Mouse (Mus musculus): Measurements from ENCODE around the gene Cep135.

GRCm38 (mm10) chr5:76618750-76619149, 30.3 kb downstream of the Cep135 start:
- no peak for TF ChIP-seq POLR2A (IDR thresholded peaks at IDR 0.05; ENCODE audit: borderline replicate concordance, control insufficient read depth, low read depth, low read length)
- no peak for TF ChIP-seq CTCF (IDR thresholded peaks at IDR 0.05; ENCODE audit: control insufficient read depth, insufficient read depth, low read length)
